Mouse (Mus musculus): ENCODE measurements around the gene Srgap2. TPM values are rescaled to one million over a fixed set of nuclear protein-coding genes. Genes with fewer than 3 reads are reported as not detected.
"Not testable (repeated sequence)": the region's sequence is repeated elsewhere in the genome, so short reads cannot be mapped to it uniquely, and the experiment has no call there.

Gene Srgap2
- total RNA-seq, 2 experiments from 2014 or later: 8.4 to 13.2 TPM

- DNase-seq (ENCODE audit: low spot score): no peak
Measured at GRCm38 (mm10) chr1:131345422-131346419, 181.4 kb downstream of the Srgap2 start.

GRCm38 (mm10) chr1:131344691-131345090, 182.5 kb downstream of the Srgap2 start:
- no peak for DNase-seq (ENCODE audit: low spot score)

- DNase-seq (ENCODE audit: low spot score): no peak
Measured at GRCm38 (mm10) chr1:131336017-131336416, 191.1 kb downstream of the Srgap2 start.

GRCm38 (mm10) chr1:131335604-131336003, 191.5 kb downstream of the Srgap2 start:
- no peak for DNase-seq (ENCODE audit: low spot score)

GRCm38 (mm10) chr1:131331180-131331579, 196.0 kb downstream of the Srgap2 start:
- no peak for DNase-seq (ENCODE audit: low spot score)

GRCm38 (mm10) chr1:131329093-131329492, 198.1 kb downstream of the Srgap2 start:
- DNase-seq (ENCODE audit: low spot score): not testable (repeated sequence)

- DNase-seq (ENCODE audit: low spot score): no peak
Measured at GRCm38 (mm10) chr1:131327167-131327566, 200.0 kb downstream of the Srgap2 start.

- no peak for DNase-seq (ENCODE audit: low spot score)
Measured at GRCm38 (mm10) chr1:131324816-131325463, 202.2 kb downstream of the Srgap2 start.

- no peak for DNase-seq (ENCODE audit: low spot score)
Measured at GRCm38 (mm10) chr1:131319598-131320330, 207.4 kb downstream of the Srgap2 start.

- no peak for DNase-seq (ENCODE audit: low spot score)
Measured at GRCm38 (mm10) chr1:131318397-131318796, 208.8 kb downstream of the Srgap2 start.

- no peak for DNase-seq (ENCODE audit: low spot score)
Measured at GRCm38 (mm10) chr1:131317625-131318024, 209.5 kb downstream of the Srgap2 start.

GRCm38 (mm10) chr1:131311284-131311683, 215.9 kb downstream of the Srgap2 start:
- no peak for DNase-seq (ENCODE audit: low spot score)

GRCm38 (mm10) chr1:131310237-131310818, 216.8 kb downstream of the Srgap2 start:
- DNase-seq (ENCODE audit: low spot score): no peak

GRCm38 (mm10) chr1:131300750-131301149, 226.4 kb downstream of the Srgap2 start:
- DNase-seq (ENCODE audit: low spot score): no peak

GRCm38 (mm10) chr1:131299788-131300187, 227.4 kb downstream of the Srgap2 start:
- DNase-seq (ENCODE audit: low spot score): peak; percentile 24

- DNase-seq (ENCODE audit: low spot score): no peak
Measured at GRCm38 (mm10) chr1:131299240-131299639, 227.9 kb downstream of the Srgap2 start.

GRCm38 (mm10) chr1:131298171-131298570, 229.0 kb downstream of the Srgap2 start:
- DNase-seq (ENCODE audit: low spot score): no peak

GRCm38 (mm10) chr1:131296726-131297125, 230.4 kb downstream of the Srgap2 start:
- DNase-seq (ENCODE audit: low spot score): no peak

- no peak for DNase-seq (ENCODE audit: low spot score)
Measured at GRCm38 (mm10) chr1:131295200-131295599, 232.0 kb downstream of the Srgap2 start.

GRCm38 (mm10) chr1:131293922-131294250, 233.3 kb downstream of the Srgap2 start:
- no peak for DNase-seq (ENCODE audit: low spot score)

- no peak for DNase-seq (ENCODE audit: low spot score)
Measured at GRCm38 (mm10) chr1:131293221-131293921, 233.8 kb downstream of the Srgap2 start.

Measured in gastrocnemius, adult 18-20 months (tissue).